Mouse (Mus musculus): ENCODE measurements around the gene Wnt5b. TPM values are rescaled to one million over a fixed set of nuclear protein-coding genes. Genes with fewer than 3 reads are reported as not detected.
A peak's percentile ranks its signal among the peaks of the same experiment; 100 is the strongest.

Gene Wnt5b
- 1 to 10 TPM; 4.7 to 4.9 TPM for total RNA-seq (2021)
- long read RNA-seq, experiment 1, transcript Wnt5b-204 (5 exons, 2,371 nt), result major isoform, 11 of 15 reads
- long read RNA-seq, experiment 1, partial matches to known transcripts, result 1 of 15 reads
- long read RNA-seq, experiment 1, other reads (novel, unspliced or antisense), result 2 of 15 reads
- long read RNA-seq, experiment 2, transcript Wnt5b-204 (5 exons, 2,371 nt), result major isoform, 15 of 21 reads
- long read RNA-seq, experiment 2, partial matches to known transcripts, result 1 of 21 reads
- long read RNA-seq, experiment 2, other reads (novel, unspliced or antisense), result 5 of 21 reads

- DNase-seq, result peak; percentile 43 to 51
- intact Hi-C loops (cut with DNase I), result loop anchor here (5.0 kb wide), 1 partner anchor 52 kb away; no protein-coding TSS in a partner anchor
Observed at GRCm38 (mm10) chr6:119543803-119544517, at the start of gene Wnt5b. Gene Wnt5b (minus strand): TSS chr6:119544347.

- DNase-seq, result no peak
- intact Hi-C loops (cut with DNase I), result no loop called here
Observed at GRCm38 (mm10) chr6:119590872-119591271, 46.7 kb upstream of the Wnt5b start.

- intact Hi-C loops (cut with DNase I), result no loop called here
- no peak for DNase-seq
Observed at GRCm38 (mm10) chr6:119587897-119588296, 43.8 kb upstream of the Wnt5b start.

- DNase-seq, result no peak
- intact Hi-C loops (cut with DNase I), result no loop called here
Observed at GRCm38 (mm10) chr6:119587454-119587853, 43.3 kb upstream of the Wnt5b start.

GRCm38 (mm10) chr6:119585652-119586375, 41.7 kb upstream of the Wnt5b start:
- intact Hi-C loops (cut with DNase I), result no loop called here
- peak; percentile 37 to 50 for DNase-seq

GRCm38 (mm10) chr6:119584061-119584460, 39.9 kb upstream of the Wnt5b start:
- DNase-seq, result no peak
- intact Hi-C loops (cut with DNase I), result no loop called here

- intact Hi-C loops (cut with DNase I), result no loop called here
Observed at GRCm38 (mm10) chr6:119583165-119583564, 39.0 kb upstream of the Wnt5b start.

GRCm38 (mm10) chr6:119576706-119577105, 32.6 kb upstream of the Wnt5b start:
- DNase-seq, result no peak
- intact Hi-C loops (cut with DNase I), result no loop called here

More at GRCm38 (mm10) chr6:119583165-119583564, 39.0 kb upstream of the Wnt5b start:
- DNase-seq, result no peak

GRCm38 (mm10) chr6:119575331-119575730, 31.2 kb upstream of the Wnt5b start:
- intact Hi-C loops (cut with DNase I), result no loop called here

GRCm38 (mm10) chr6:119572296-119572695, 28.1 kb upstream of the Wnt5b start:
- DNase-seq, result peak in 1 of 2 experiments; percentile 47
- intact Hi-C loops (cut with DNase I), result no loop called here

More at GRCm38 (mm10) chr6:119575331-119575730, 31.2 kb upstream of the Wnt5b start:
- DNase-seq, result no peak

GRCm38 (mm10) chr6:119570797-119571196, 26.6 kb upstream of the Wnt5b start:
- intact Hi-C loops (cut with DNase I), result no loop called here
- DNase-seq, result no peak

GRCm38 (mm10) chr6:119568339-119568738, 24.2 kb upstream of the Wnt5b start:
- DNase-seq, result no peak
- intact Hi-C loops (cut with DNase I), result no loop called here

GRCm38 (mm10) chr6:119565451-119566379, 21.6 kb upstream of the Wnt5b start:
- intact Hi-C loops (cut with DNase I), result no loop called here
- peak; percentile 30 to 57 for DNase-seq

- intact Hi-C loops (cut with DNase I), result no loop called here
- peak; percentile 22 to 37 for DNase-seq
Observed at GRCm38 (mm10) chr6:119562558-119562957, 18.4 kb upstream of the Wnt5b start.

GRCm38 (mm10) chr6:119558855-119559254, 14.7 kb upstream of the Wnt5b start:
- no peak for DNase-seq
- intact Hi-C loops (cut with DNase I), result no loop called here

GRCm38 (mm10) chr6:119554439-119554838, 10.3 kb upstream of the Wnt5b start:
- DNase-seq, result no peak
- intact Hi-C loops (cut with DNase I), result no loop called here

- DNase-seq, result no peak
- intact Hi-C loops (cut with DNase I), result loop anchor here (5.0 kb wide), 1 partner anchor 52 kb away; no protein-coding TSS in a partner anchor
Observed at GRCm38 (mm10) chr6:119544518-119544864, 344 bp upstream of the Wnt5b start.

- intact Hi-C loops (cut with DNase I), result loop anchor here (5.0 kb wide), 1 partner anchor 51 kb away; no protein-coding TSS in a partner anchor
- DNase-seq, result peak; percentile 22 to 27
Observed at GRCm38 (mm10) chr6:119543456-119543802, 718 bp downstream of the Wnt5b start.

- DNase-seq, result no peak
- intact Hi-C loops (cut with DNase I), result no loop called here
Observed at GRCm38 (mm10) chr6:119535867-119536266, 8.3 kb downstream of the Wnt5b start.

GRCm38 (mm10) chr6:119533170-119533709, 10.9 kb downstream of the Wnt5b start:
- intact Hi-C loops (cut with DNase I), result no loop called here

More at GRCm38 (mm10) chr6:119533170-119533709, 10.9 kb downstream of the Wnt5b start:
- DNase-seq, result no peak

All from heart, postnatal 14 days (tissue).